In genomic region chr5:108669986-108670385, GRCm38 (mm10) we compare ENCODE assay signal across 1 mouse cellular context.
TF ChIP-seq lines count a peak whose summit lies in the region.

No protein-coding gene starts in this region.

TF ChIP-seq in MEL, 35 proteins besides CTCF, POLR2A, EP300 and RAD21 (continued from another document):
- TF ChIP-seq MEF2A (IDR thresholded peaks at IDR 0.05; ENCODE audit: extremely low read depth, insufficient replicate concordance, low read depth, low read length, poor library complexity, severe bottlenecking) = no peak
